Mouse (Mus musculus) CH12.LX (cell line): ENCODE results near the gene Tmem168. TPM values are rescaled to one million over a fixed set of nuclear protein-coding genes. Genes with fewer than 3 reads are reported as not detected.

Experiments used
- DNase-seq: peaks from one replicate; pipeline ENCODE4 v3.0.0-alpha.2; 2013; ENCODE audit errors: extremely low read depth
- H3K27ac ChIP-seq: 2 replicates; pipeline ENCODE4 v1.5.1; 2012; ENCODE audit warnings: low read depth, mild to moderate bottlenecking, control low read depth, moderate library complexity; ENCODE audit not compliant: insufficient read depth
- H3K27me3 ChIP-seq: replicated peaks from 2 replicates; pipeline ENCODE3; 2012; ENCODE audit warnings: inconsistent platforms
- H3K36me3 ChIP-seq, 2 experiments: replicated peaks in 1 of 2; 2 replicates each; pipeline versions ENCODE3 to v1.6.1; 2012; ENCODE audit warnings: inconsistent platforms in 1 of 2, low read length in 1 of 2, mild to moderate bottlenecking in 1 of 2, mixed read lengths in 1 of 2, moderate library complexity in 1 of 2; ENCODE audit not compliant: control insufficient read depth in 1 of 2, insufficient read depth in 1 of 2
- H3K4me1 ChIP-seq, 2 experiments: 2 replicates each; pipeline ENCODE4 v1.6.1; 2012; ENCODE audit warnings: inconsistent platforms in 1 of 2, moderate library complexity in 1 of 2; ENCODE audit not compliant: insufficient read depth in 2 of 2, control insufficient read depth in 1 of 2
- H3K4me2 ChIP-seq: 2 replicates; pipeline ENCODE4 v1.6.1; 2012; ENCODE audit warnings: low read depth, mild to moderate bottlenecking, control low read depth; ENCODE audit not compliant: poor library complexity, insufficient read depth, severe bottlenecking
- H3K4me3 ChIP-seq, 3 experiments: fragments of 150-350 bp in 1 of 3; sonication (generic) in 1 of 3; replicated peaks in 1 of 3; 2 replicates each; pipeline versions ENCODE3 to v1.5.1; 2011 to 2012; ENCODE audit warnings: low read depth in 2 of 3, low read length in 2 of 3, mild to moderate bottlenecking in 2 of 3, moderate library complexity in 2 of 3, control low read depth in 1 of 3, improper control_type of control experiment in 1 of 3, inconsistent platforms in 1 of 3, mixed read lengths in 1 of 3; ENCODE audit not compliant: poor library complexity in 1 of 3
- H3K79me2 ChIP-seq: replicated peaks from 2 replicates; pipeline ENCODE4 v1.6.1; 2012; ENCODE audit warnings: mild to moderate bottlenecking, moderate library complexity; ENCODE audit not compliant: control insufficient read depth, poor library complexity, insufficient read depth, severe bottlenecking; ENCODE audit errors: extremely low read depth
- H3K9ac ChIP-seq: 2 replicates; pipeline ENCODE4 v1.6.1; 2012; ENCODE audit warnings: low read depth, mild to moderate bottlenecking, control low read depth, moderate library complexity; ENCODE audit not compliant: insufficient read depth
- H3K9me3 ChIP-seq: replicated peaks from 2 replicates; pipeline ENCODE3; 2012; ENCODE audit warnings: low read length, inconsistent platforms, mixed read lengths
- BHLHE40 ChIP-seq: IDR thresholded peaks from 2 replicates; pipeline ENCODE4 v1.6.1; 2011; ENCODE audit warnings: mild to moderate bottlenecking, low read depth, low read length, improper control_type of control experiment
- CHD1 ChIP-seq: IDR thresholded peaks from 2 replicates; pipeline ENCODE4 v1.6.1; 2012; ENCODE audit warnings: low read depth, low read length, improper control_type of control experiment, inconsistent platforms
- ELF1 ChIP-seq: IDR thresholded peaks from 2 replicates; pipeline ENCODE4 v1.6.1; 2014; ENCODE audit warnings: low read depth, mild to moderate bottlenecking, inconsistent platforms, low read length, improper control_type of control experiment
- ETS1 ChIP-seq: conservative IDR thresholded peaks from 2 replicates; pipeline ENCODE4 v1.6.1; 2012; ENCODE audit warnings: low read depth, mild to moderate bottlenecking, inconsistent platforms, low read length, improper control_type of control experiment, moderate library complexity
- GABPA ChIP-seq: IDR thresholded peaks from 2 replicates; pipeline ENCODE4 v1.6.1; 2012; ENCODE audit warnings: low read depth, low read length, improper control_type of control experiment, inconsistent platforms; ENCODE audit not compliant: insufficient replicate concordance
- HCFC1 ChIP-seq: IDR thresholded peaks from 2 replicates; pipeline ENCODE4 v1.6.1; 2012; ENCODE audit warnings: low read depth, mild to moderate bottlenecking, inconsistent platforms, low read length, improper control_type of control experiment
- JUN ChIP-seq: IDR thresholded peaks from 2 replicates; pipeline ENCODE4 v1.6.1; 2011; ENCODE audit warnings: low read depth, mild to moderate bottlenecking, low read length, improper control_type of control experiment, moderate library complexity; ENCODE audit not compliant: insufficient read depth
- MAZ ChIP-seq: IDR thresholded peaks from 2 replicates; pipeline ENCODE4 v1.6.1; 2012; ENCODE audit warnings: low read depth, mild to moderate bottlenecking, inconsistent platforms, low read length, improper control_type of control experiment, moderate library complexity
- MXI1 ChIP-seq: IDR thresholded peaks from 2 replicates; pipeline ENCODE4 v1.6.1; 2011; ENCODE audit warnings: mild to moderate bottlenecking, low read depth, low read length, improper control_type of control experiment
- MYC ChIP-seq: IDR thresholded peaks from 2 replicates; pipeline ENCODE4 v1.6.1; 2011; ENCODE audit warnings: low read depth, mild to moderate bottlenecking, improper control_type of control experiment, low read length
- NELFE ChIP-seq: IDR thresholded peaks from 2 replicates; pipeline ENCODE4 v1.6.1; 2011; ENCODE audit warnings: low read depth, low read length, improper control_type of control experiment
- NRF1 ChIP-seq: IDR thresholded peaks from 2 replicates; pipeline ENCODE4 v1.6.1; 2014; ENCODE audit warnings: low read depth, mild to moderate bottlenecking, inconsistent platforms, low read length, improper control_type of control experiment, moderate library complexity
- PAX5 ChIP-seq: IDR thresholded peaks from 2 replicates; pipeline ENCODE4 v1.6.1; 2012; ENCODE audit warnings: low read length, inconsistent platforms, mixed read lengths
- POLR2A ChIP-seq: IDR thresholded peaks from 2 replicates; pipeline ENCODE4 v1.6.1; 2011; ENCODE audit warnings: low read depth, mild to moderate bottlenecking, improper control_type of control experiment, low read length
- RAD21 ChIP-seq: IDR thresholded peaks from 2 replicates; pipeline ENCODE4 v1.6.1; 2011; ENCODE audit warnings: low read depth, mild to moderate bottlenecking, low read length, improper control_type of control experiment, moderate library complexity
- SIN3A ChIP-seq: IDR thresholded peaks from 2 replicates; pipeline ENCODE4 v1.6.1; 2012; ENCODE audit warnings: low read length, improper control_type of control experiment, inconsistent platforms
- dilution Hi-C: fragments of 300-500 bp; cut with MboI; formaldehyde crosslinking; loops from 2 replicates; pipeline ENCODE4 v1.14.3; 2020; ENCODE audit warnings: low sequenced_read_pairs; ENCODE audit not compliant: extremely low pct_unique_long_range_greater_than_20kb, extremely low pct_ligation_motif_present
- in situ Hi-C: fragments of 300-500 bp; cut with MboI; formaldehyde crosslinking; loops from 3 replicates; pipeline ENCODE4 v1.14.3; 2019; ENCODE audit warnings: low sequenced_read_pairs, low pct_ligation_motif_present, low pct_unique_long_range_greater_than_20kb, mixed read lengths
- polyA plus RNA-seq: library from polyadenylated mRNA; unstranded; fragments of >175 nt; gene quantifications from 2 replicates; pipeline ENCODE4 v1.2.1, GENCODE M21; 2012; ENCODE audit warnings: low read depth; ENCODE audit not compliant: insufficient read length
- total RNA-seq, 2 experiments: library from RNA; depleted of rRNA; stranded (reverse); fragments of 300-350 nt in 1 of 2; fragments of >200 nt in 1 of 2; gene quantifications; 2 replicates each; pipeline ENCODE4 v1.2.3; 2012 to 2014

Gene Tmem168
- total and polyA plus RNA-seq, 3 experiments: 30.0 to 57.4 (median 35.5) TPM

DNA sequence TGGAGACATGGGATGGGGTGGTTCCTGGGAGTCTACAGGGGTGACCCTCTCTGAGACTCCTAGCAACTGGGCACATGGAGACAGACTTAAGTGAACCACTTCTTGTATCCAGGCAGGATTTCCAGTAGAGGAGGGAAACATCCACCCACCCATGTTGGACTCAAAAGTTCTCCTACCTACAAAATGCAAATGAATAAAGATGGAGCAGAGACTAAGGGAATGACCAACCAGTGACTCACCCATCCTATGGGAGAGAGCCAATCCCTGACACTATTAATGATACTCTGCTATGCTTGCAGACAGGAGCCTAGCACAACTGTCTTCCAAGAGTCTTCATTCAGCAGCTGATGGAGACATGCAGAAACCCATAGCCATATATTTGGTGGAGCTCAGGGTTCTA lies 40.4 kb upstream of the Tmem168 start:
- DNase-seq: no peak
- H3K4me3 ChIP-seq: no peak overlapping the region
- TF ChIP-seq RAD21 (no peak), SIN3A (no peak), MXI1 (no peak), MAZ (no peak), ETS1 (no peak), NELFE (no peak)
- peaks cover 22 to 50% of the 10 kb centered on the region in 2 experiments for H3K36me3 ChIP-seq
- dilution Hi-C loops (no loop called here), in situ Hi-C loops (no loop called here)
- peaks cover 22% of the 10 kb centered on the region for H3K79me2 ChIP-seq
- no peak overlapping the region for H3K9ac ChIP-seq
- no peaks in the 10 kb centered on the region for H3K27me3 ChIP-seq
- peaks cover 3% of the 10 kb centered on the region for H3K9me3 ChIP-seq
- H3K4me1 ChIP-seq: 0 out of 4 replicates have a peak, but pooled peaks cover 0 to 3% of the 10 kb centered on the region in 2 experiments
- H3K4me2 ChIP-seq: no peak overlapping the region
- no peak overlapping the region for H3K27ac ChIP-seq

DNA sequence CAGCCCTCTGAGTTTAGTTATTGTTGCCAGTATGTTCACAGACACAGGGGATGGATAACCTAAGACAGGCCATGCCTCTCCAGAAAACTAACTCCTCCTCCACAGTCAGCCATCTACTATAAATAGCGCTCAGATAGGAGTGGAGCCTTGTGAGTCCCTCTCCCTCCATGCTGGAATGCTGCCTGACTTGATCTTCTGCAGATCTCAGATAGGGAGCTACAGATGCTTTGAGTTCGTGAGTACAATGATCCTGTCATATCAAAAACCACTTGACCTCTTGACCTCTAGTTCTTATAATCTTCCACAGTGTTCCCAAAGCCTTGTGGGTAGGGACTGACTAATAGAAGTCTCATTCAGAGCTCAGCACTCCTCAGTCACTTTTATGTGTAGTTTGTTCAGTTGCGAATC lies 28.7 kb upstream of the Tmem168 start:
- peak; percentile 4 for DNase-seq
- Histone ChIP-seq H3K4me1 (peaks cover 0 to 2% of the 10 kb centered on the region in 2 experiments; a peak in 1 of 4 replicates), H3K9ac (no peak overlapping the region), H3K4me2 (no peak overlapping the region), H3K27ac (no peak overlapping the region), H3K79me2 (peaks cover 9% of the 10 kb centered on the region), H3K4me3 (no peak overlapping the region), H3K9me3 (no peaks in the 10 kb centered on the region), H3K27me3 (no peaks in the 10 kb centered on the region), H3K36me3 (peaks cover 21 to 52% of the 10 kb centered on the region in 2 experiments)
- no peak for TF ChIP-seq POLR2A
- in situ Hi-C loops: no loop called here
- dilution Hi-C loops: no loop called here

DNA sequence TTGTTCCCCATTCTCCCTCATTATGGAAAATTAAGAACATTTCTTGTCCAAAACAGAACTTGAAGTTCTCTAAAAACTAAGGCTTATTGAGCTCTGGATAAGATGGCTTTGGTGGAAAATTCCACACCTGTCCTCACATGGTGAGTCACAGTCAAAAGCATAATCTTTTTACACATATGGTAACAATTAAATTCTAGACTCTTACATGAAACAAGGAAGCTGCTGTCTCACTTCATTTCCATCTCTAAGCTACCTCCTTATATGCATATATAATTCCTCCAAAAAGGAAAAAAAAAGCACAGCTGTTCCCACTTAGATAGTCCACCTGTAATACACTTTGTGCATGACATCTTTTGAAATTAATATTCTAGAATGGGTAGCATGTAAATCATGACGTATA lies 24.7 kb upstream of the Tmem168 start:
- in situ Hi-C loops: no loop called here
- Histone ChIP-seq H3K79me2 (peaks cover 10% of the 10 kb centered on the region), H3K4me2 (no peak overlapping the region), H3K27ac (no peak overlapping the region), H3K9ac (no peak overlapping the region), H3K4me1 (no peaks in the 10 kb centered on the region), H3K27me3 (no peaks in the 10 kb centered on the region), H3K9me3 (no peaks in the 10 kb centered on the region), H3K36me3 (peaks cover 12 to 46% of the 10 kb centered on the region in 2 experiments), H3K4me3 (no peak overlapping the region)
- DNase-seq: no peak
- no peak for TF ChIP-seq HCFC1
- TF ChIP-seq JUN: no peak
- no peak for TF ChIP-seq GABPA
- no peak for TF ChIP-seq PAX5
- no peak for TF ChIP-seq BHLHE40
- TF ChIP-seq CHD1: no peak
- no peak for TF ChIP-seq MYC
- TF ChIP-seq ELF1: no peak
- no peak for TF ChIP-seq MXI1
- no peak for TF ChIP-seq RAD21
- no peak for TF ChIP-seq NRF1
- dilution Hi-C loops: no loop called here
